Mouse (Mus musculus): Measurements from ENCODE around the gene Rasip1.
A peak's percentile ranks its signal among the peaks of the same experiment; 100 is the strongest.
"Not testable (repeated sequence)": the region's sequence is repeated elsewhere in the genome, so short reads cannot be mapped to it uniquely, and the experiment has no call there.

Gene Rasip1

DNA sequence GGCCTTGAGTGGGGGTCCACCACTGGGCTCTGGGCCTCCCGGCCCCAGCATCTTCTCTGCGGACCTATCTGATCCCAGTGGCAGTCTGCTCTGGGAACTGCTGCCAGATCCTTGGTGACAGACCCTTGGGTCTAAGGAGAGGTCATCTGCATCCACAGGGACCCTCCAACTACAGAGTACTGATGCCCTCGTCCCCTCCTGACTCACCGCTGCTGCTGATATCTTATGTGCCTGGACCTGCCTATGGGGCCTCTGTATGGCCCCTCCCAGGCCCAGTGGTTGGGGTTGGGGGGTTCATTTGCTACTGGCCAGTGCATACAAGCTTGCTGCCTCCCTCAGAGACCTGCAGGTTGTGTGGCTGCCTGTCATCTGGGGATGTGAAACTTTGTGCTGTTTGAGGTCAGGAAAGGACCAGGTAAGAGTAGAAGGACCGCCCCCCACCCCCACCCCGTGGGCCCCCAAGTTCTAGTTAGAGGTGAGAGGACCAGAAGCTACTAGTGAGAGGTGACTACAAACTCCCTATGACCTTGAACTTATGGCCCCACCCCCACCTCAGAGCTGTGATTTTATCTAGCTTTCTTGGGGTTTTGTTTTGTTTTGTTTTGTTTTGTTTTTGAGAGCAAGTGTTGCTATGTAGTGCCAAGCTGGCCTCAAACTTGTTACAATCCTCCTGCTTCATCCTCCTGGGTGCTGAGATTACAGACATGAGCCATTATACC is 17.7 kb downstream of the Rasip1 start:
- no peak for DNase-seq (ENCODE audit: low spot score)

DNA sequence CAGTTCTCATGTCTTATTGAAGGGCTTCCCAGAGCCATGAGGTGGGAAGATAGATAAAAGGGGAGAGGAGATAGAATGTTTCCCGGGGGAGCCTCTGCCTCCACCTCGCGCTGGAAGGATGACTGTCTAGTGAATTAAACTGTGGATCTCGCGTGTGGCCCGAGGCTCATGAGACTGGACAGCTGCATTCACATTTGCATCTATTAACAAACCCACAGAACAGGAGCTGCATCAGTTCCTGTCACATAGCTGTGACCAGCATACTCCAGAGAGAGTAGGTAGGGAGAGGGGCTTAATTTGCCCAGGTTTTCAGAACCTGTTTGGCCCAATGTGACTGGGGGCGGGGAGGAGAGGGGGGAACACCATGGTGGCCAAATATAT is 18.3 kb downstream of the Rasip1 start:
- no peak for DNase-seq (ENCODE audit: low spot score)

DNA sequence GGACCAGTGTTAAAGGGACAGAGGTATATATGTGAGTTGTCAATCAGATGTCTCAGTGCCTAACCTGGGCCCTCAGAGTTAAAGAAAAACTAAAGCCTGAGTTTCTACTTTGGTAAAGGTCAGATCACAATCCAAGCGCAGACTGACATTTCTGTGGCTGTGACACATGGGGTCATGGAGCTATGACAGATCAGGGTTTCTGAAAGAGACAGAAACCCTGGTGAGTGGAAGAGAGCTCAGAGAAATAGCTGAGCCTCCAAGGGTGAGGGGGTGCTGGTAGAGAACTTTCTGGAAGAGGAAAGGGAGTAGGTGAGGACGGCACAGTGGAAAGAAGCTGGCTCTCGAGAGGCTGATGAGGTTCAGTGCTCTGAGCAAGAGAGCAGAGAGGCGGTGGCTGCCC is 19.4 kb downstream of the Rasip1 start:
- DNase-seq (ENCODE audit: low spot score): no peak

DNA sequence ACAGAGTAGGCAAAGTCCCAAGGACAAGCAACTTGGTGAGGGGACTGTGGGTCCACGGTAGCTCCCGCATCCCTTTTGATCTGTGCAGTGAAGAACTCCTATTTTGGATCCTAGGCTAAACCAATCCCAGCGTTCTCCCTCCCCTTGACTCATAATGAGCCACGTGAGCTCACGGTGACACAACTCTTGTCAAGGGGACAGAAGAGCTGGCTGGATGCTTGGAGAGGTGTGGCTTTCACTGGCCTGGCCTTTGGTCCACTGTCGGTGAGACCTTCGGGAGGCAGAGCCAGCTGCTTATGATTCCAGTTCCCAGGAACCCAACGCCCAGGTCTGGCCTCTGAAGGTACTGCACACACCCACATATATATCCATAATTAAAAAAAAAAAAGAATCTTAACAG is 22.1 kb downstream of the Rasip1 start:
- no peak for DNase-seq (ENCODE audit: low spot score)

DNA sequence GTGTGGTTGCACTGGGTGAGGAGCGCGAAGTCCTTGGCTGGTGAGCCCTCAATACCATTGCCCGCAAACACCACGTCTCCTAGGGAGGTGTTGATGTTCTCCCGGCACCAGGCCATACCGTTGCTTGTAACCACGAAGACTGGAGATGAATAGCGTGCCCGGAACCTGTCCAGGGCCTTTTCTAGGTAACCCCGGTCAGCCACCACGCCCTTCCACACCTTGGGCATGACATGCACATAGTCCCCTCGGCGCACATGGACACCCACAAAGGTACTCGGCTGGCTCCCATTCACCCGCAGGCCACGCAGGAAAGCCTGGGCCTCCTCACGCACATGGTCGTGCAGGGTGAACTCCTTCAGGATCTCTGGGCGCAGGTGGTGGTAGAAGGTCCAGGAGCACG is 23.2 kb downstream of the Rasip1 start:
- DNase-seq (ENCODE audit: low spot score): not testable (repeated sequence)

DNA sequence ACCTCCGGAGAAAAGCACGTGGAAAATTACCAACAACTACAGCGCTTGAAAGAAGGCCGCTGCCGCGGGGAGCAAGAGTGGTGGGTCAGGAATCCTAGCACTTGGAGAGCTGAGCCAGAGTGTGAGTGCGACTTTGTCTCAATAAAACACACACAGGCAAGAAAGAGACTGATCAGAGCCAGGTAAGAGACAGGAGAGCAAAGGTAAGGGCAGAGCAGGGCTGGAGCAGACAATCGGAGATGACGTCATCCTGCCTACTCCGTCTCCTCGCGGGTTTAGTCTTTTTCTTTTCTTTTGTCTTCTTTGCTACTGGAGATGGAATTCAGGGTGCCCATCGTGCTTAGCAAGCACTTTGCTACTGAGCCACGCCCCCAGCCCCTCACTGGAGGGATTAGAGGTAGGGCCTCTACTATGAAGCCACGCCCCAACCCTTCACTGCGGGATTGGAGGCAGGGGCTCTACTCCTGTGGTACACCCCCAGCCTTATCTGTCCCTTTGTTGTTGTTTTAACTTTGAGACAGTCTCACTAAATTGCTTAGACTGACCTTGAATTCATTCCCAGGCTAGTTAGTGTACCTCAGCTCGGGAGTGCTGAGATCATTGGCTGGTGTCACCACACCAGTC is 27.2 kb downstream of the Rasip1 start:
- no peak for DNase-seq (ENCODE audit: low spot score)

DNA sequence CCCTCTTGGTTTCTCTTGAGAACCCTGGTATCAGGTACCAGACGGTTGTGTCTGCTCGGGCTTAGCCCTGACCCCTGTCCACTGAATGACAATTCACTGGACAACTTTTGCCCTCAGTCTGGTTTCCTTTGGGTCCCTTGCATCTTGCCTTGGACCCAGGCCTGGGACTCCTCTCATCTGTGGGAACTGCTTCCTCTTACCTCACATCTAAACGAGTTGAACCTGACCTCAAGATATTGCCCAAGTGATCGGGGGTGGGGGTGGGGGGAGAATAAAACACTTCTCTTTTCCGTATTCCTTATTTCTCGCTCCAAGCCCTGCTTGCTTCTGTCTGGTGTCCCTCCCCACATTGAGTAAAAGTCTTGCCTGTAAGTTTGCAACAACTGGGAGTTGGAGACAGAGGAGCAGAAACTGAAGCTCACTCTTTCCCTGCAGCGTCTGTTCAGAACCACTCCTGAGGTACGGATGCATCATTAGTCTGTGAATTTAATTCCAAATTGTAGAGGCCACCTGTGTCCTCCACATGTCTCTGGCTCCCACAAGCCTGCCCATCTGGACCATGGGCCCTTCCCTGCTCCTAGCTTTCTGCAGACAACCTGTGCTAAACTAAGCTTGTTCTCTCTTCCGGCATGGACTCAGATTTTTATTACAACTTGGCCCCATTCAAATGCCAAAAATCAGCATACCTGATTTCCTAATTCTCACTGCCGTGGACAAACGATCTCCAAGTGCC is 33.6 kb downstream of the Rasip1 start:
- no peak for DNase-seq (ENCODE audit: low spot score)

DNA sequence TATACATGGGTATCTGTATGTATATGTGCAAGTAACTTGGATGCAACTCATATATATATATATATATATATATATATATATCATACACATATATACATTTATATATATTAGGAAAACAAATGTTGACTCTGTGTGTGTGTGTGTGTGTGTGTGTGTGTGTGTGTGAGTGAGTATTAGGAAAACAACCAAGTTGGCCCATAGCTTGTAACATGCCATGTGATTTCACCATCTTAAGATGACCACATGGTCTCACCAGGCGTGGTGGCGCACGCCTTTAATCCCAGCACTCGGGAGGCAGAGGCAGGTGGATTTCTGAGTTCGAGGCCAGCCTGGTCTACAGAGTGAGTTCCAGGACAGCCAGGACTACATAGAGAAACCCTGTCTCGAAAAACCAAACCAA is 34.4 kb downstream of the Rasip1 start:
- DNase-seq (ENCODE audit: low spot score): not testable (repeated sequence)

DNA sequence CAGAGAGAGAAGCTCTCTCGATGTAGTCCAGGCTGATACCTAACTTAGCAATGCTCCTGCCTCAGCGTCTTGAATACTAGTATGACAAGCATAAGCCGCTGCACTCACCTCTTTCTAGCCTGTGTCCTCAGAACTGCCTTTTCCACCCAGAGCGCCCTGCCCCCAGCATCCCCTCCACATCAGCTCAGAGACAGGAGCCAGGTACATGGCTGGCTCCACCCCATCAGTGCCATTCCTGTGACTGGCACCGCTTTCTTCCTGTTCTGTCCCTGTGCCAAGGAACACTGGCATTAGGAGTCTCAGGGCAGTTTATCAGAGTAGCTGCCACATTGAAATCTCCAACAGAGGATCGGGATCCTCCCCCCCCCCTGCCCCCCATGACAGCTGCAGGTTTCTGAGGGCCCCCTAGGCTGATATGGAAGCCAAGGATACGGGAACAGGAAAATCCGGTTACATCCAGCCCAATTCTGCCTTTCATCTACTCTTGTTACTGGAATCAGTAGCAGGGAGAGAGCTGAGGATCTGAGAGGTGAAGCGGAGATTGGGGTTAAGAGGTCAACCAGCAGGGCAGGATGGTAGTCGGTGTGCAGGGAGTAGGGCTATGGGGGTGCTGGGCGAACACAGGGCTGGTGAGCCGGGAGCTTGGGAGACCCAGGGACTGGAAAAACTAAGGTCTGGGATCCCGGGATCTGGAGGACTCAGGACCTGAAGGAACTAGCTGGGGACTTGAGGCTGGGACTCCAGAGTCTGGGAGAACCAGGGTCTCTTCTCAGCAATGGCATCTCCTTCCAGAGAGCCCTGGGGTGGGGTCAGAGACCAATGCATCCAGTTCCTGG is 38.2 kb downstream of the Rasip1 start:
- no peak for DNase-seq (ENCODE audit: low spot score)

DNA sequence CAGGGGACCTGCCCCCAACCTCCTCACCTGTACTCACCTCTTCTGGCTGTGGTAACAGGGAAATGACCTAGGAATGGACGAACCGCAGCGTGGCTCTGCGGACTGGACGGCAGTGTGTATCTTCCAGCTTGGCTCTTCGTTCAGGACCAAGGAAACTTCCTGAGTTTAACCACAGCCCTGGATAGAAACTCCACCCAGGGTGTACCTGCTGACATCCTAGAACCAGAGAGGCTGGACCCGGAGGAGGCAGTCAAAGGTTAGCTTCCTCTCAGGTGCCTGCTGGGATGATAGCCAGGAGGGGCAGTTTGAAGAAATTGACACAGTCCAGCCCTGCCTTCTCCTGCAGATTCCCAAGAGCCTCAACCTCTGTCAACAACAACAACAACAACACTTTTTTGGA is 38.9 kb downstream of the Rasip1 start, which contains the start of gene Fut2:
Gene Fut2 (minus strand): TSS at position 234 of the 400 bp plus-strand sequence.
- no peak for DNase-seq (ENCODE audit: low spot score)

DNA sequence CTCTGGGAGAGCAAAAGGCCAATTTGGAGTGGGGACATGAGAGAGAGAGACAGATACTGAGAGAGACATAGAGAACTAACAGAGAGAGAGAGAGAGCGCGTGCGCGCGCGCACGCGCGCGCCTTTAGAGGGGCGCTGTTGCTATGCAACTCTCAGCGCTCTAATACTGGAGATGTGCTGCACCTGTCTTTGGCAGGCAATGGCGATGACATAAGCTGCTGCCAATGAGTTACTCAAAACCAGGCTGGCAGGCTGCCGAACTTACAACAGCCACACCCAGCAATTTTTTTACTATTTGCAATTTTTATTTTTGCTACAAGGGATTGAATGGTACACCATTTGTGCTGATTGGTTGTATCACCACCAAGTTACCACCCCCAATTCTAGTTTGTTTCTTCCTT is 40.5 kb downstream of the Rasip1 start:
- DNase-seq (ENCODE audit: low spot score): no peak

DNA sequence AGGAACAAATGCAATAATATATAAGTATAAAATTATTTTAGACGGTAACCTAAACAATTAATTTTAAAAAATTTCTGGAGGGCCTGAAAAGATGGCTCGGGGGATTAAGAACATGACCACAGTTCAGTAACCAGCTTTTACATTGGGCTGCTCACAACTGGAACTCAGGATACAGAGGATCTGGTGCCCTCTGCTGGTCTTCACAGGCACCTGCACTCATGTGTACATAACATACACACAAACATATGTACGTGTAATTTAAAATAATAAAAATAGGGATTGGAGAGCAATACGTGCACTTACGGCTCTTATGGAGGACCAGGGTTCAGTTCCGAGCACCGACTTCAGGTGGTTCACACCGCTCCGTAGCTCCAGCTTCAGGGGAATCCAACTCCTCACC is 41.6 kb downstream of the Rasip1 start:
- no peak for DNase-seq (ENCODE audit: low spot score)

DNA sequence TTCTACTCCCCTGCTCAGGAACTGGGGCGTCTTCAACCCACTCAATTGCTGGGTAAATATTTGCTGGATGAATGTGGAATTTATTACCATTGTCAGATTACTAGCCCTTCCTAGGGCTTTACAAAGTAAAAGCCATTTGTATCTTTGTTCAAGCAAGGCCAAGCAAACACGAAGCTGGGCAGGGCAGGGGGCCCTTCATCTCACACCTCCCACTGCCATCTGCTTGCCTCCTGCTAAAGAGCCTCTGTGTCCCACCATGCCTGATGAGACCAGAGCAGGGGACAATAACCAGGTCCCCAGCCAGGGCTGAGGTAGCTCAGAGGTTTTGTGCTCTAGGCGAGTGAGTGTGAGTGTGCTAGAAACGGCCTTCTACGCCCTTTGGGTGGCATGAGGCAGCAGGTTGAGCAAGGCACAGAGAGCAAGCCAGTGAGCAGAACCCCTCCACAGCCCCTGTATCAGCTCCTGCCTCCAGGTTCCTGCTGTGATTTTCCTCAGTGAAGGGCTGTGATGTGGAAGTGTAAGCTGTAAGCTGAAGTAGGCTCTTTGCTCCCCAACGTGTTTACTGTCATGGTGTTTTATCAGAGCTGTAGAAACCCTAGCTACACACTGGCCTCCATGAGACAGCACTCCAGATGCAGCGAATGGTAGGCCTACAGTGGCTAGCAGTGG is 50.5 kb downstream of the Rasip1 start:
- DNase-seq (ENCODE audit: low spot score): no peak

DNA sequence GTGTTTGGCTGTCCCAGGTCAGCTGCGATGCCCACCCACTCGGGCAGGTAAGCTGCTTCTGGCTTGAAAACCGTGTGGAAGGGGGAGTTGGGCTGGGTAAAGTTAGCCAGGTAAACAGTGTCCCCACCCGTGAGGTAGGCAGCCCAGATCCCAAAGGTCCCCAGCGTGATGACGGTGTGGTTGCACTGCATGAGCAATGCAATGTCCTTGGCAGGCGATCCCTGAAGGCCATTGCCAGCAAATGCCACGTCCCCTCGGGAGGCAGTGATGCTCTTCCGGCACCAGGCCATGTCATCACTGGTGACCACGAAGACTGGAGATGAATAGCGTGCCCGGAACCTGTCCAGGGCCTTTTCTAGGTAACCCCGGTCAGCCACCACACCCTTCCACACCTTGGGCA is 51.2 kb downstream of the Rasip1 start:
- no peak for DNase-seq (ENCODE audit: low spot score)

DNA sequence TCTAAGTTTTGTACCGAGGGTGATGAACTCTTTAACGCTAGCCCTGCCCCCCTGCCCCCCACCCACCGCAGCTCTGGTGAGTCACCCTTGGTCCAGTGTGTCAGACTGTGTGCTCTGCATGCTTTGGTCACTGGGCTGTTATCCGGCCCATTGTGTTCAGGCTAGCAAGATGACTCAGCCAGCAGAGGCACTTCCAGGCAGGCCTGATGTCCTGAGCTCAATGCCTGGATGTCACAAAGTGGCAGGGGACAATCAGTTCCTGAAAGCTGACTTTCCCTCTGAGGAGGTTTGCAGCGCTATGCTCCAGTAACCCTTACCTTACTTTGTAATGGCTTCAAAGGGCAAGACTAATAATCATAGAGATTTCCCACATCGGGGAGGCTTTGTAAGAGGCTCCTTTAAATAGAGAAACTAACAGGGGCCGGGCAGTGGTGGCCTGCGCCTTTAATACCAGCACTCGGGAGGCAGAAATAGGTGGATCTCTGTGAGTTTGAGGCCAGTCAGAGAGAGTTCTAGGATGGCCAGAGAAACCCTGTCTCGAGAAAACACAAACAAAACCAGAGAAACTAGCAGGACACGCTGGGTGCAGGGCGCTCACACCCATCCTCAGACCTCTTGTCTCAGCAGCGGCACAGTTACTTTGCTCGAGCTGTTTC is 52.8 kb downstream of the Rasip1 start:
- DNase-seq (ENCODE audit: low spot score): peak; percentile 49

DNA sequence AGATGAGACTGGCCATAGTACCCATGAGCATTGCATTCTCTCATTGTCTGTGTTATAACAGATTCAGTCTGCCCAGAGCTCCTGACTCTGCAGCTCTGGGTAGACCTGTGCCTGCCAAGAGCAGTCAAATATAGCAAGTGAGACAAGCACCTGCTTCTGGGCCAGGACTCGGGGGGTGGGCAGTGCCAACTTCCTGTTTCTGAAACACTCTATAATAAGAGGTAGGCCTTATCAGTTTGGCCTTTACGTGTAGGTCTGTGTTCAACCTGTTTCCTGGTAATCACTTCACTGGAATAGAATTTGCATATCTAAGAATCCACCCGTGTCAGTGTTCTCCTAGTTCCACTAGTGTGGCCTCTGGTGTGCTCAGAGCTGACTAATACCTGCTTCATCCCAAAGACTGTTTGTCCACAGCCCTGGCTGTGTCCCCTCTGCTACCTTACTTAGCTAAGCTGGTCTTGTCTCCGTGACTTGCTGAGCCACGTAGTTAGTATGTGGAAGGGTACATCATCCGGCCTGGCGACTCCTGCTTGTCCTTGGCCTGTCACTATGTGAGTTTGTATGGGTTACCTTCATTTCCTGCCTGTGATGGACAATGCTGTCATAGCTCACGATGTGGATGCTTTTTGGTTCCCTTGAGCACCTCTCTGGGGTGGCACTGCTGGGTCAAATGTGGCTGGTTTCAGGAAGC is 53.9 kb downstream of the Rasip1 start:
- no peak for DNase-seq (ENCODE audit: low spot score)

DNA sequence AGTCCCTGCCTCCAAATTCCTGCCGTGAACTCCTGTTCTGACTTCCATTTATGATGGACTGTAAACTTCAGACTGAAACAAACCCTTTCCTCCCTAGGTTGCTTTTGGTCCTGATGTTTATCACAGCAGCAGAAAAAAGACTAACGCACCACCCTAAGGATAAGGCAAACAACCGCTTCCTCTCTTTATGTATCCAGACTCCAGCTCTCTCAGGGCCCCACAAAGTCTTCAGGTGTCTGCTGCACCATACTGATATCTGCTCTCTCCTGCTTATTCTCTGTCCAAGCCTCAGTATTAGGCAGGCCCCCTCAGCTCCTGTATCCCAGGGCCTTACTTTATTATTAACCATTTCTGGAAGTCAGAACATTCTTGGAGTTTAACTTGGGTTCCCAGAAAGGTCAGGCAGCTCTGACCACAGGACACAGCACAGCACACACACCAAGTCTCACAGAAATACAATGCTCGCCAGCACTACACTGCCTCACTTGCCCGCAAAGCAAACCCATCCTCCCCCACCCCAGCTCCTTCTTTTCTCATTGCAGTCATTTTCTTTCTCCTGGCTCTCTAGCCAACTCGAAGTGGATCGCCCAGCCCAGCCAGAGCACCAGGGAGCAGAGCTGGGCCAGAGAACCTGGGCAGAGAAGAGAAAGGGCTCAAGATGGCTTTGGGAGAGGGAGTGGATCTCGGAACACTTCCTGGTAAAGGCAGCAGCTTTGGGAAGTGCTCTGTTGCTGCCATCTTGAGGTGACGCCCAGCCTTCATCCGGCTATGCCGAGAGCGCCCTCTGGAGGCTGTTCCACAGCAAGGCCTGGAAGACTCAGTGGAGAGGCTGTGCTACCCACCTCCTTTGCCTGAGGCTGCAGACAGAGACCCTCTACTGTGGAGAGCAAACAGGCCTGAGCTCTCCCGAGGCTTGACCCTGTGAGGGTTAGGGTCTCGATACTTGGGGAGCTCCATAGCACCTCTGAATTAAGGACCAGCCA is 55.1 kb downstream of the Rasip1 start:
- peak; percentile 88 for DNase-seq (ENCODE audit: low spot score)

DNA sequence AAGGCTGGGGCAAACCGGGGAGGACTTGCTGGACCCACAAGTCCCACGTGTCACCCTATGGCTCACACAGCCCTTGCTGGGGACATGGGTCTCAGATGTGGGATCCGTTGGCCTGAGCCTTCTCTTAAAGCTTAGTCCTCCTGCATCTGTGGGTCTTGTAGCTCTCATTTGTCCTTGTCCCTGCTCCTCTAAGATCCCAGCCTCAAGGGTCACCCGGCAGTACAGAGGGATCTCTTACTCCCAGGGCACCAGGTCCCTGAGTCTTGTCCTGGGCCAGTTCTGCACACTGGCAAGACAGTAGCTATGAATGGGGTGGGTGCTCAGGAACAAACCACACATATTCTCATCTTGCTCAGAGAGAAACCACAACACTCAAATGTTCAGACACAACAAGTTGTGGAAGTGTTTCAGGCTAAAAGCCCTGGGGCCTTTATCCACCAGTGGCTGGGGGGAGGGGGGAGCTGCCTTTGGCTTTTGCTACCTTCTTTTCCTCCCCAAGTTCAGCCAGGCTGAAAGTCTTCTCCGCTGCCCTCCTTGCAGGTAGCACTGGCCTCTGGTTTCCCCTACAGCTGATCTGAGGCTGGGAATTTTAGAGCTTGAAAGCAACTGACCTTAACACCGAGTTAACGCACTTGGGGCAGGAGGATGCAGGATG is 56.2 kb downstream of the Rasip1 start, which contains the start of gene Ntn5:
Gene Ntn5 (plus strand): TSS at position 627 of the 655 bp plus-strand sequence.
- DNase-seq (ENCODE audit: low spot score): no peak

DNA sequence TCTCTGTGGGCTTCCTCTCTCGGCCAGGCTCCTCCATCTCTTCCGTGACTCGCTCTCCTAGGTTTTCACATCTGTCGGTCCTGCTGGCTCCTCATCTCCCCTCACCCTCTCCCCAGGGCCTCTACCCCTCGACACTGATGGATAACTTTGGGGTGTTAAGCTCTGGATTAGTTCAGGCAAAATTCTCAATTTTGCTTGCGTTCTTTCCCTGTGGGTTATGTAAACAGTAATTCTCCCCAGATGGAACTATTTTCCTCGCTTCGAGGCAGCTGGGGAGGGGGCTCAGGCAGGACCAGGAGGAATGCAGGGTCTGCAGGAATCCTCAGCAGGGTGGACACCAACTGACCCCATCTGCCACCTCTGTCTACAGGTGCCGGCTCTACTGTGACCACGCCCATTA is 58.5 kb downstream of the Rasip1 start:
- no peak for DNase-seq (ENCODE audit: low spot score)

Data from MN1 (cell line).